Mouse (Mus musculus) frontal cortex, adult (tissue): ENCODE data around the gene Cenpf.

Experiments
- ATAC-seq: cut with Nextera tagmentation; 2 replicates; pipeline ENCODE4 v1.9.2; 2017; ENCODE audit warnings: mild to moderate bottlenecking, moderate library complexity, mixed read lengths; ENCODE audit not compliant: low TSS enrichment

The Cenpf gene

GRCm38 (mm10) chr1:189687654-189688387 is at the start of gene Cenpf:
Cenpf (minus strand) TSS chr1:189688086.
- peak; percentile 100 for ATAC-seq

- no peak for ATAC-seq
Observed at GRCm38 (mm10) chr1:189732156-189732555, 44.3 kb upstream of the Cenpf start.

- ATAC-seq: no peak
Observed at GRCm38 (mm10) chr1:189731697-189732096, 43.8 kb upstream of the Cenpf start.

GRCm38 (mm10) chr1:189729141-189729815 is 41.4 kb upstream of the Cenpf start:
- no peak for ATAC-seq

- ATAC-seq: no peak
Observed at GRCm38 (mm10) chr1:189728784-189729115, 40.9 kb upstream of the Cenpf start.

GRCm38 (mm10) chr1:189727884-189728783 is 40.2 kb upstream of the Cenpf start, which contains the start of gene Ptpn14:
Ptpn14 (plus strand) TSS chr1:189728268.
- ATAC-seq: peak; percentile 64

GRCm38 (mm10) chr1:189727346-189727883 is 39.5 kb upstream of the Cenpf start:
- ATAC-seq: peak; percentile 23; the same call in 1 of the 2 replicates

GRCm38 (mm10) chr1:189726121-189726520 is 38.2 kb upstream of the Cenpf start:
- no peak for ATAC-seq

GRCm38 (mm10) chr1:189718600-189718999 is 30.7 kb upstream of the Cenpf start:
- ATAC-seq: no peak

GRCm38 (mm10) chr1:189717546-189717945 is 29.7 kb upstream of the Cenpf start:
- no peak for ATAC-seq

GRCm38 (mm10) chr1:189715915-189716797 is 28.3 kb upstream of the Cenpf start:
- ATAC-seq: no peak

GRCm38 (mm10) chr1:189709001-189709400 is 21.1 kb upstream of the Cenpf start:
- ATAC-seq: no peak

- no peak for ATAC-seq
Observed at GRCm38 (mm10) chr1:189707419-189707818, 19.5 kb upstream of the Cenpf start.

- ATAC-seq: no peak
Observed at GRCm38 (mm10) chr1:189707014-189707413, 19.1 kb upstream of the Cenpf start.

GRCm38 (mm10) chr1:189706040-189706645 is 18.3 kb upstream of the Cenpf start:
- no peak for ATAC-seq

GRCm38 (mm10) chr1:189703591-189703990 is 15.7 kb upstream of the Cenpf start:
- ATAC-seq: no peak

GRCm38 (mm10) chr1:189703156-189703555 is 15.3 kb upstream of the Cenpf start:
- ATAC-seq: no peak

GRCm38 (mm10) chr1:189700990-189701389 is 13.1 kb upstream of the Cenpf start:
- peak; percentile 88 for ATAC-seq

- no peak for ATAC-seq
Observed at GRCm38 (mm10) chr1:189700186-189700585, 12.3 kb upstream of the Cenpf start.

GRCm38 (mm10) chr1:189698416-189698815 is 10.5 kb upstream of the Cenpf start:
- no peak for ATAC-seq

- ATAC-seq: no peak
Observed at GRCm38 (mm10) chr1:189695321-189695720, 7.4 kb upstream of the Cenpf start.
